Mouse (Mus musculus) cerebellum, postnatal 14 days (tissue): ENCODE measurements around the gene Pcdh9.

Experiments used
- DNase-seq, 2 experiments: peaks; one replicate each; pipeline ENCODE4 v3.0.0; 2021; ENCODE audit warnings: mixed read lengths in 2 of 2

Pcdh9 gene

DNA sequence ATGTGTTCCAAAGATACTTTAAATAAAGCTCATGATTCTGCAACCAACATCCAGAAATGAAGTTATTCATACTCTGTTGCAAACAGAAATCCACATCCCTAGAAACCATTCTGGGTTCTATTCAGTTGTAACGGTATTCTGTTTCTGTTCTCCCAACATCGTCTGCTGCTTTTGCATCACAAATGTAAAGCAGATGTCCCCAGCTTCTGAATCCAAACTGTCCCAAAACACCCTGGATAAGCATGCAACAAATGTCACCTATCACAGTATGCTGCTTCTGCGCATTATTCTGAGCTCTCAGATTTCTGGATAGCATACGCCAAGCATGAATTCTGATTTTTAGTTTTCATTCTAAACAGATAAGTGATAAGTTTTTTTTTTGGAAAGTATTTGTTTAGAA, 516.3 kb downstream of the Pcdh9 start:
- DNase-seq, result no peak

DNA sequence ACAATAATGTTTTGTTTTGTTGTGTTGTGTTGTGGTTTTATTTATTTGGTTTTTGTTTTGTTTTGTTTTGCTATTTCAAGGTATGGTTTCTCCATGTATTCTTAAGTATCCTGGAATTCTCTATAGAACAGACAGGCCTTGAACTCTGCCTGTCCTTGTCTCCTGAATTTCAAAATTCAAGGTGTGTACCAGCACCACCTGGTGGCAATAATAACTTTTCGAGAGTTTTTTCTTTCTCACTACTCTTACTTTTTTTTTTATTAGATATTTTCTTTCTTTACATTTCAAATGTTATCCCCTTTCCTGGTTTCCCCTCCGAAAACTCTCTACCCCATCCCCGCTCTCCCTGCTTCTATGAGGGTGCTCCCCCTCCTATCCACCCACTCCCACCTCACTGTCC, 536.3 kb downstream of the Pcdh9 start:
- DNase-seq, result no peak

DNA sequence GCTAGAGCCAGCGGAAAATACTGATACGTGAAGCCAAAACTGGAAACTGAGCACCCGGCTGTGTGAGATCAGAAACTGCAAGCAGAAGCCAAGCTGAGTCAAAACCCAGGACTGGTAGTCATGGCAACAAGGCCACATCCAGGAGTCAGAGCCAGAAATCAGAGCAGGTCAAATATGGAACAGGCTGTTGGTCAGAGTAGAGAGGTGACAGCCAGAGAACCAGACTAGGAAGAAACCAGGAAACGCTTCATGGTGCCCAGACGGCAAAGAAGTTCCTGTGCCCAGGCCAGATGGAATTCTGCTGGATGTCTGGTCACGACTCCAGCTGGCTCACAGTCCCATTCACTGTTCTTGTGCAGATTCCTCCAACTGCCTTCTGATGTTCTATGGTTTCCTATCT, 539.6 kb downstream of the Pcdh9 start:
- DNase-seq, result peak; percentile 92 to 93

DNA sequence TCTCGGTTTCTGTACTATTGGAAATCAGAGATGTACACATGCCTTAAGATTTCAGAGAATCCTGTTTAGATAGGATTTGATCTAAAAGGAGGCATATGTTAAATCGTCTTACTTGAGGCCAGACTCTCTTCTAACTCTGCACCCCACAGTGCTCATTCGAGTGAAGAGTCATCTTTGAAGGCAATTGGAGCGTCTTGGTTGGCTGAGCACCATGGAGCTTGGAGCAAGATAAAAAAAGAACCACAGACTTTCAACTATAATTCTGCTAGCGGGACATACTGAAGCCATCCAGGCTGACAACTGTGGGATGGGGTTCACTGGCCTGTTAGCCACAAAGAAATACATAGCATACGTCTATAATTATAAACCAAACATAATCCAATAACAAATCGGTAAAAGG, 541.3 kb downstream of the Pcdh9 start:
- DNase-seq, result peak; percentile 80 to 87

DNA sequence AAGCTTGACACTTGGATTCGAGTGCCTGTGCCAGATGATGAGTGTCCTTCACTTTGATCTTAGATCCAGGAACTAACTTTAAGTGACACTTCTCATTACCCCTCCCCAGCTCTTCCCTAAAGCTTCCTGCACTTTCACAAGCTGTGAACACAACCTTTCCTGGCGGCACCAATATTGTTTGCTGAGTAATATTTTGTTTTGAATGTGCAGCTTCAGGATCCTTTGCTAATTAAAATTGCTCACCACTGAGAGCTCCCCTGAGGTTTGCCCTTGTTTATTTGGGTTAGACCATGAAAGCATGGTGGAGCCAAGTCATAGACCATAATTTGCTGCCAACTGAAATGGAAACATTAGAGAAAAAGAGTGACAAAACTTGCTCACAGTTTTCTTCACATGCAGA, 543.4 kb downstream of the Pcdh9 start:
- DNase-seq, result peak in 1 of 2 experiments; percentile 20

DNA sequence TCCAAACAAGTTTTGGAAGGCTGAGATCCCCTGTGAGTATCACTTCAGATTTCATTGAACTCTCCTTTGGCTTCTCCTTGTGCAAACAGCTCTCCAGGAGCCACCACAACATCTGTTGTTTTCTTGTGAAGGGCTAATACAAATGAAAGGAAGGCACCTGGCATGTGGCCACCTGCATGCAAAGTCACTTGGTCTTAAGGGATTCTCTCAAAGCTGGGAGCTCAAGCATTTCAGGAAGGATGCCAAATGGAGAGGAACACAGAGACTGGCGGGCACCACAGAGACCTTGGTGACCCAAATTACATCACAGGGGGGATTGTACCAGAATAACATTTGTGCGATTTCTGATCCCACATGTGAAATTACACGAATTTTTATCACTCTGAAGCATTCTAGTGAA, 547.7 kb downstream of the Pcdh9 start:
- DNase-seq, result peak; percentile 73 to 78

DNA sequence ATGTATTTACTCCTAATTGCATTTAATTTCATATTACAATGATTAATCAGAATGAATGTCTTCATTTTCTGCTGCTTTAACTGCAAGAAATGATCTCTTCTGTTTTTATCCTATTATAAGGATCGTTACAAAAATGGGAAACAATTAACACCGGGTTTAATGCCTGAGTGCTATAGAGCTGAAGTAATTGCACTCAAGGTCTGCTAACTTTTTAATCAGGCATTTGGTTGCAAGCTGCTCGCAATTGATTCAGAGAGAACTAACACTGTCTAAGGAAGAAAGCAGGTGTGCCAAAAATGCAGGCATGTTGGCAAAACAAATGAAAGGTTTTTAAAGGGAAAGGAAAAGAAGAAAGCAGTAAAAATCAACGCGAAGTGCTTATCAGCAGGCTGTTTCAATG, 549.1 kb downstream of the Pcdh9 start:
- DNase-seq, result peak; percentile 12 to 31

DNA sequence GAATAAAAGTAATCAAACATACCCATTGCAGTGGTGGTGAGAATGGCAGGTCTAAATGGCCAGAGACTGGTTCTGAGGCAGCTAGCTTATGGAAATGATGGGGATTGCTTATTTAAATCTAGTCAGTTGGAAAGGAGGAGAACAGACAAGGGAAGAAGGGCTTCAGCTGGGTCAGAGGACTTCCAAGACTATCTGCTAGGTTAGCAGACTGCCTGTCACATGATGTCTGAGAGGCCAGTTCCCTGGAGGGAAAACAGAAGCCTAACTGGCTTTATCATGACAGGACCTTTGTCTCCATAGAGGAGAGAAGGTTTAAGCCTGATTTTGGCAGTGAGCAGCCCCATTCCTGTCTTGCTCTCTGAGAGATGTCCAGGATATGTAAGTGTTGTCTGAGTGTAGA, 561.2 kb downstream of the Pcdh9 start:
- DNase-seq, result no peak

DNA sequence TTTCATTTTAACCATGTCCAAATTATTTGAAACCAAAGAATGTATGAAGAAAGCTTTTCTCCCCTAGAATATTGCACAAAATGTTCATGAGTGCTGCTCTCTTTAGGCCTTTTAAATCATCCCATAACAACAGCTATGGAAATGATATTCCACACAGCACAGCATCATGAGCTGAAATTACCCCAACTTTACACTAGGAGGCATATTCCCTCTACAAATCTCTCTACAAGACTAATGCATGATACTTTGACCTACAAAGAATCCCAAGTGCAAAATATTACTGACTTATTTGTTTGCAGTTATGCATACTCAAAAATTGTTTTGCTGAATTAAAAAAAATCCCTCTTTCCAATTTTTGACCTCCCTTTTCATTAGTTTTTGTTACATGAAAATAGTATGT, 573.1 kb downstream of the Pcdh9 start:
- DNase-seq, result peak; percentile 13 to 64

DNA sequence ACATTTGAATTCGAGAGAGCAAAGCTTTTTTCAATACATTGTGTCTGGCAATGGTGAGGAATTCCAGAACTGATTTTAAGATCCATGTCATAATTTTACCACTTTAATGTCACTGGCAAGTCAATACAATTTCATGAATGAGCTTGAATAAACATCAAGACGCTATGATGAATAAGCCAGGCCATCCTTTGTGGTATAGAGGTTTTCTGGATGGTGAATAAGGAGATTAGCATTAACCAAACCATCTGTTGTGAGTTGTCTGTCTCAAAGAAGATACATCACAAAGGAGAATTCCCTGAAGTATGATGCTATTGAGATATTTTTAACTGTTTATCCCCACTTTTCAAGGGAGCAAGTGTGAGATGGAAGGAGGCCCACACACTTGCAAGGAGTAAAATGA, 602.1 kb downstream of the Pcdh9 start:
- DNase-seq, result no peak

DNA sequence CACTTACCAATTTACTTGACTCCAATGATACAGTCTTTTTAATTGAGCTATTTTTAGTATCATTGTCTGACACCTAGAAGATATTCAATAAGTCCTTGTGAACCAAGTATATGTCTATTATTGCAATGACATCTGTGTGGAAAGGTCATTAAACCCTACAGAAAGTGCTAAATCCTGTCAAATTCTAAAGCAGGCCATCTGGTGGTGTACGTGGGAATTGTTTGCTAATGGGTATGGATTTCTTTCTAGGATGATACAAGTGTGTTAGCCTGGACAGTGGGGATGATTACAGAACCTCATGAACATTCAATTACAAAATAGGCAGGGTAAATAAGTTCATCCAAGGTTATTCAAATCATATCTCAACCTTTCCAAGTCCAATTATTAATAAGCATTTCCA, 602.8 kb downstream of the Pcdh9 start:
- peak in 1 of 2 experiments; percentile 10 for DNase-seq

DNA sequence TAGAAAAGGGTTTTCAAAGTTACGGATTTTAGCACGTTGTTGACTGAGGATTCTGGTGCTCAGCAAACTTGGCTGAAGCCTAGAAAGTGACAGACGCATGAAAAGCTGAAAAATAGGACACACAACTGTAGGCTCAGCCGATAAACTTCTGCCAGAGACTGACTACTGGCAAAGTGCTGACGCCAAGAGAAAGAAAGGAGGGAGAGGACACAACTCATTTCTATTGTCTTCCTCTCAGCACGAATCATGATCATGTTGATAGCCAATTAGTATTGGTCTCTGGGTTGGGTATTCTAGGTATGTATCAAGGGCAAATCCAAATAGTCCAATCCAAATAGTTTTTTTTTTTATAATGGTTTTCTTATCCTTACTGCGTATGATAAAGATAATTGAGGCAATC, 605.3 kb downstream of the Pcdh9 start:
- no peak for DNase-seq

DNA sequence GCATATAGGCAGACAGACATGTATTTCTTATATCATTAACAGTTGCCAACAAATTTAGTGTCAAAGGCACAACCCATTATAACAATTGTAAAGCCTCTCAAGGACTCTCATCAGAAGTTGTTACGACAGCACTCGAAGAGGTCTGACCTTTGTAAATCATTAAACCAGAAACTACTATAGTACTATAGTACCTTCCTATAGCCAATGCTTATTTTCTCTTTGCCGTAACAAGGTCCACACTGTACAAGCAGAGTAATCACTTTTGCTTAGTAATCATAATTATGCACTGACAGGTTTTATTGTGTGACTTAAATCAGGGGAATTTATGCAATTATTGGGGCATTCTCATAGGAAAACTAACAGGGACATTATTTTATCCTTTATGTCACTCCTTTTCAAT, 606.5 kb downstream of the Pcdh9 start:
- no peak for DNase-seq

DNA sequence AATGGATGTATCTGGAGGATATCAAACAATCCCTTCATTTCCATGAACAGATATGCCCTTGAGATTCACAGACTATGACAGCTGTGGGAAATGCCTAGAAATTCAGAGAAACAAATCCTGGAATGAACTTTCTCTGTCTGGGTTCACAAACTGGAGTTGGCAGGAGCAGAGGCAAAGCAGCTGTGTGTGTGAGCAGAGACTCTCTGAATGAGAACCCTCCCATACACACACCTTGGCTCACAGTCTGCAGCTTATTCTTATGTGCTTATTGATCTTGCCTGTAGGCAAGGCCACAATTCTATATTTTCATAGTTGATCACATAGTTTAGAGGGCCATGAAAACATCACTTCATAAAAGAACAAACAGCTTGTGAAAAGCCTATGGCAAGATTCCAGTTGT, 614.8 kb downstream of the Pcdh9 start:
- no peak for DNase-seq

DNA sequence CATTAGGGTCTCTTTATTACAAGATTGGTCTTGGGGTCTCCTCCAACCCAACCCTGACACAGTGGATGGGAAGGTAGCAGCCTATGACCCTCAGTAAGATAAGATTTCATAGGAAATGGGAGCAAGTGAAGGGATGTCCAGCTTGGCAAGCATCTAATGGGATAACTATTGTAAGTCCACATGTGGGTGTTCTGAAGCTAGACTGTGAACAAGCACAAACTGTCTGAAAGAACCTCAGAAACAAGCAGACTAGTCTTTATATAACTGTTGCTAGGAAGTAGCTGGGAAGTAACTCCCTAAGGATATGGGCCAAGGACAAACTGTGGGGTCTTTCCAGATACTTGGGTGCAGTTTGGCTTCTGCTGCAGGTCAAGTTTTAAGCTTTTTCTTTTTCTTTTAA, 615.7 kb downstream of the Pcdh9 start:
- no peak for DNase-seq

DNA sequence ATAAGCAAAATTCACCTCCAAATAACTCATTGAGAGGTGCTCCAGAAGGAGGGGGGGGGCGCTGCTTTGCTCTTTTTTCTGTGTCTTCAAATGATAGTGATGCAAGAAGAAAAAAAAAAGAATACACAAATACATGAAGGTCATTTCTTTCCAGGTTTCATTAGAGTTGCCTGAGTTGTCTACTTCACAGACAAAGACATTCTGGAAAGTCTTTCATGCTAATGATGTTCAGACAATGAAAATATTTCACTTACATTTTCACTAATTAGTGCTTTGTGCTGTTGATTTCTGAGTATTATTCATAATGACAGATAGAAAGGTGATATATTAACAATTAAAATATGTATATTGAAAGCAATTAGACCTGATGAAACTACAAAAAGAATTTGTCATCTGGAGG, 637.1 kb downstream of the Pcdh9 start:
- no peak for DNase-seq

DNA sequence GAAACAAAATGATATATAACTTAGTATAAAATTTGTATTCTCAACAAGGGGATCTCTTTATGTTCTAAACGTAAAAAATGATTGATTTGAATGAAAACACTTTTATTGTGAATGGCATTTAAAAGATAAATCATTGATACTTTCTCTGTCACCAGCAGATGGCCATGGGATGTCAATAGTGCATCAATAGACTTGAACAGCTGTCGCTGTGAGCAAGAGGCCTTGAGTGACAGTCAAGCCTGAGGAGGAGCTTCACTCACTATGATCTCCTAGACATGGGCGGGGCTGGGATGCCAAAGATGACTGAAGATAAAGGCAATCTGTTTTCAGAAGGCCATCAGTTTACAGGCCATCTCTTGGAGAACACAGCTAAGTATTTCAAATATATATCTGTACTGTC, 650.2 kb downstream of the Pcdh9 start:
- DNase-seq, result no peak

DNA sequence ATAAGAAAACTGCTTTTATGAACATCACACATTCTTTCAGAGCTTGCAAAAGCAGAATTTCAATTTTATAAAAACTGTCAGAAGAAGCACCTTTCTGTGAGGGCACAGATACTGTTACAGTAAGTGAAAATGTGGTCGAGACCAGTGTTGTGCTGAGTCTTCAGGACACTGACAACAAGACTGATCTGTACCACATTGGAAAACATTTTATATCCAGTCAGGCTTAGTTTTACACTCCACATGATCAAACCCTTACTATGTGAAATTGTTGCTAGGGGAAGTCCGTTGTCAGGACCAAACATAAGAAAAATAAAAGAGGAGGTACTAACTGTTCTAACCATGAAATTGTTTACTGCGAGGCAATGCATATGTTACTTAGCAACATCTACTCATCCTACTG, 656.1 kb downstream of the Pcdh9 start:
- no peak for DNase-seq

DNA sequence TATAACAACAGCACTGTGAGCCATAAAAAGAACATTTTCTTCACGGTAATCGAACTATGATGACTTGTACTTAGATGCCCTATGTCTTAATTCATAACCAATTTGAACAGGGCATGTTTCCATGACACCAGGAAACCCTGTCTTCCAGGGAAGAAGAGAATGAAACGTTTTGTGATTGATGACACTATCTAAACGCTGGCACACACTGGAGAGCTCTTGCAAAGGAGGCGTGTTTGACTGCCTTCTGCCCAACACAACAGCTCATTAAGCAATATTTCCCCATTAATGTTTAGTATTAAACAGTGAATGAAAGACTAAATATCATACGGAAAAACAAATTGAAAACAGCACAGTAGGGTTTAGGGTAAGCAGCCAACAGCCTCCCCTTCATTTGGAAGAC, 656.9 kb downstream of the Pcdh9 start:
- peak; percentile 4 to 15 for DNase-seq

DNA sequence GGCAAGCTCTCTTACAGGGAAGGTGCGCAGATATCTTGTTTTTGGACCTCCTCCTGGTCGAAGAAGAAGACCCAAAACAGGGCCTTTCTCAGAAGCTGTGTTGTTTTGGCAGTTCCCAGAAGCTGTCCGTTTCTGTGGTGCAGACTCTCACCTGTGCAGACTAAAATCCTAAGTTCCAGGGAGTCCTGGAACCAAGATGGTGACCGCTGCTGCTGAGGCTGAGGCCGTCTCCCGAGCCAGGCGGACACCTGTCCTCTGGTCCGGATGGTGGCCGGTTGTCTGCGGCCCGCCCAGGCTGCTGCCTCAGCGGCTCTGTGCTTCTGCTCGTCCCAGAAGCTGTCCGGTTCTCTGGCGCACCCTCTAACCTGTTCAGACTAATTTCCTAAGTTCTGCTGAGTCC, 675.6 kb downstream of the Pcdh9 start:
- peak; percentile 57 to 59 for DNase-seq

DNA sequence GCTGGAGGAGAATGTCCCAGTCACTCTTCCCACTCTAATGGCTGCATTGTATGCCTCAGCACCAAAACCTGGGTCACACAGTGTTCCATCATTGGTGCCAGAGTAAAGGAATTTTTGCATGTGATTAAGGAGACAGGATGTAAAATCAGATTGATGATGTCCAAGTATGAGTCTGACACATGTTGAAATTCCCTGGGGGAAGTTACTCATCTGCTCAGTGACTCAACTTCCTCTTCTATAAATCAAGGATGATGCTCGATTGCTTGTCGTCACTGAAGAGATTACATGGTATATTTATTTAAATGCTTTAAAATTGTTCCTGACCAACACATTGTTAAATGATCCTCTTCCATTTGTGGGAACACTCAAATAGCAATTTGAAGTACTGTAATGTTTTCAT, 690.7 kb downstream of the Pcdh9 start:
- DNase-seq, result no peak

DNA sequence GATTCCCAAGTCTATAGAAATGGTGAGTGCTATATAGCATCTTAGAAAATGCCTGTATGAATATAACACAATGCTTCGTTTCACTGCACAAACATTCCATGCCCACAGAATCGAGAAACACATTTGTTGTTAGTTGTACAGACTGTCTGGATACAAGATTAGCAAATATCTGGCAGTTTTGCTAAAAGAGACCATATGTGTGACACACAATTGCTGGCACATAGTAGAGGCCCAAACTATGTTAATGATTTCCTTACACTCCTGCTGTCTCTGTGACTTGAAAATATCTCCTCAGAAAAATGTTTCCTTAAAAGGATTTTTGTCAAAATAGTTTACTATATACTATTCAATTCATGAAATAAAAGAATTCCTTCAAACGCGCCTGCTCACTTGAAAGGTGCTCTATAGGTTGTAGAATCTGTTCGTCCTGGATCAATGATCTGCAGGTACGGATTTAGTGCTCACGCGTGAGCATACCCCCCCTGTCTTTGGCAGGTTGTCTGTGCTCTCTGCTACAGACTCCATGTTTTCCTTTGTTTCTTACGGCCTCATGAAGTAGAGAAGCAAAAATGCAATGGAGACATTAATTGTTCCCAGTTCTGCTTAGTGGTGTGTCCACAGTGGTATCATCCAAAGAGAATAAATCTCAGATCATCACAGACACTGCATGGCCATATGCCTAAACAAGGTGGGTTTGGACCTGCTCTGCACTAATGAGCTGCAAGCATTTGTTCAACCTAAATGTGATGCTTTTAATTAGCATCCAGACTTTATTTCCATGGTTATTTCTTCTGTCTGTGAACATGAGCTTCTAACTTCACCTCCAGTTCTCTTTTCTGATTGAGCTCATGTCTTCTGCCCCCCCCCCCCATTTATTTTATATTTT, 707.6 kb downstream of the Pcdh9 start:
- DNase-seq, result peak in 1 of 2 experiments; percentile 6

DNA sequence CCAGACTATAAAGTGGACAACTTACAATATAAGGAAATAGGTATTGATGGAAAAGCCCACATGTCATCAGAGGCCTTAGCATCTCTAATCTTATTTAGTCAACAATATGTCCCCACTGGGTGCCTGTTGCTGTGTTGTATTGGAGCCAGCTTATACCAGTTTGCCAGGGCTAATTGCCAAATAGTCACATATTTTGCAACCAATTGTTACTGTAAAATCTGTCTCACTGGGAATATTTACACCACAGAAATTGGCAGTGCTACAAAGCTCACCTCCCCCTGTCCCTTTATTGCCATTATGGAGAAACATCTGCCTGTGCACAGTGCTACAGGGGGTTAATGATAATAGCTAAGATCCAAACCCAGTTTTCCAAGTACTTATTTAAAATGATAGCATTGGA, 721.3 kb downstream of the Pcdh9 start:
- DNase-seq, result peak; percentile 6 to 48

DNA sequence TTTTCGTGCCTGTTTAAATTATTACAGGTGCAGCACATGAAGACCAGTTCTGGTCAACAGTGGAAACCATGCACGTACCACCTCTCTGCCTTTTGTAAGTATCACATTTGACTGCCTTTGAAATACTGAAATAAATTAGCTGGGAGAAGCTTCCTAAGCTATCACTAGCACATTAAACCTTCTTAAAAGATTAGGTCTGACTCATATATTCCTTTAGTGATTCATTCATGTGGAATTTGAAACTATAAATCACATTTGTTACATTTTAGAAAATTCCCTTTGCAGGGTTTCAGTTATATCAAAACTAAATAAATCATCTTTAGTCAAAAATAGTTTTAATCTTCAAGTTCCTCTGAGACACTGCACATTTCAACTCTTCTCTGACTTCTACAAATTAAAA, 722.1 kb downstream of the Pcdh9 start:
- DNase-seq, result no peak

DNA sequence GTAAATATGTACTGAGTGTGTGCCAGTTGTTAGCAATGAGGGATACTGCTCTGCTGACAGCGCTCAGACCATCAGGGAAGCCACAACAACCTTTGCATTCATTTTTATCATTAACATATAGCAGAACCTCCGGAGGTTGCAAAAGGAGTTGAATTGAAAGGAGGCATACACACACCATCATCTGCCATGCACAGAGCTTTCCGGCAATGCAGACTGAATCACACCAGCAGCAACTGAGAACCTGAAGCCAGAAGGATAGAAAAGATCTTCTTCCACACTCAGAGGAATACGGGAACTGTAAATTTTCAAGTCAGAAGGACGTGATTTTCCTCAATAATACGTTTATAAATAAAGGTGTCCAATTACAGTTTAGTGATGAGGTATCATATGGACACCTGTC, 747.1 kb downstream of the Pcdh9 start:
- DNase-seq, result no peak
